Mouse (Mus musculus): ENCODE measurements around the gene Chrna3. TPM values are rescaled to one million over a fixed set of nuclear protein-coding genes. Genes with fewer than 3 reads are reported as not detected.

The Chrna3 gene
- total and polyA plus RNA-seq, 3 experiments, result not detected

DNA sequence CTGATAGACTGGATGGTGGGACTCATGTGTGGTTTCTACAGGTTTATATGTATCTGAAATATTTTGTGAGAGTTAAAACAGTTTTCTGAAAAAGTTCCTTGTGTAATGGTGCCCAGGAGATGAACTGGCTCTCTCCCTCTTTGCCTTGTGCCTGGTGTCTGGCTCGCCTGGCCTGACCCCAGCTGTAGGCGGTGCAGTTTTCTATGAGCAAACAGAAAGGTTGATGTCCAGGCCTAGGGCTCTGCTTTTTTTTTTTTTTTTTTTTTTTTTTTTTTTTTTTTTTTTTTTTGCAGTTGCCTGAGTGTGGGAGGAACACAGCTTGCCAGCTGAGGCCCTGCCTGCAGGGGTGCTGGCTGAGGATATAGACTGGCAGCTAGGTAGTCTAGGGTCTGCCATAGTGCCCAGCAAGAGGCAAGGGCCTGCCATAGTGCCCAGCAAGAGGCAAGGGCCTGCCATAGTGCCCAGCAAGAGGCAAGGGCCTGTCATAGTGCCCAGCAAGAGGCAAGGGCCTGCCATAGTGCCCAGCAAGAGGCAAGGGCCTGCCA lies 29.1 kb upstream of the Chrna3 start:
- no peaks in the 10 kb centered on the region for H3K36me3 ChIP-seq (ENCODE audit: control insufficient read depth in 1 of 2, insufficient read depth in 2 of 2, low read length in 2 of 2)
- TF ChIP-seq TCF12 (IDR thresholded peaks at IDR 0.05; ENCODE audit: low read depth, low read length) (no peak), TAL1 (IDR thresholded peaks at IDR 0.05; ENCODE audit: low read length) (no peak), BHLHE40 (IDR thresholded peaks at IDR 0.05; ENCODE audit: borderline replicate concordance, low read depth, low read length) (no peak), CHD1 (IDR thresholded peaks at IDR 0.05; ENCODE audit: low read depth, low read length) (no peak), ZMIZ1 (IDR thresholded peaks at IDR 0.05; ENCODE audit: low read depth, low read length) (no peak), USF2 (IDR thresholded peaks at IDR 0.05; ENCODE audit: borderline replicate concordance in 1 of 2, insufficient read depth in 1 of 2, low read depth in 1 of 2, low read length in 2 of 2) (no peak), HCFC1 (IDR thresholded peaks at IDR 0.05; ENCODE audit: low read depth, low read length) (no peak), SIN3A (IDR thresholded peaks at IDR 0.05; ENCODE audit: low read length) (no peak), ZC3H11A (IDR thresholded peaks at IDR 0.05; ENCODE audit: low read depth, low read length) (no peak), POLR2AphosphoS2 (IDR thresholded peaks at IDR 0.05; ENCODE audit: low read length) (no peak), CTCF (IDR thresholded peaks at IDR 0.05 in 2 of 3, conservative IDR thresholded peaks at IDR 0.05 in 1 of 3; ENCODE audit: control insufficient read depth in 1 of 3, insufficient read depth in 1 of 3, low read depth in 2 of 3, low read length in 3 of 3, poor library complexity in 1 of 3, severe bottlenecking in 1 of 3) (no peak), USF1 (IDR thresholded peaks at IDR 0.05; ENCODE audit: low read depth, low read length) (no peak), MAZ (IDR thresholded peaks at IDR 0.05; ENCODE audit: low read depth, low read length) (no peak), CHD2 (IDR thresholded peaks at IDR 0.05; ENCODE audit: low read length) (no peak)
- no peak overlapping the region for H3K27ac ChIP-seq (ENCODE audit: control insufficient read depth, low read depth, low read length)
- no peaks in the 10 kb centered on the region for H3K79me2 ChIP-seq (ENCODE audit: control insufficient read depth, insufficient read depth, low read length, poor library complexity)
- H3K4me1 ChIP-seq (ENCODE audit: control insufficient read depth in 1 of 2, insufficient read depth in 2 of 2, low read length in 2 of 2), result no peaks in the 10 kb centered on the region
- no peak overlapping the region for H3K9ac ChIP-seq (ENCODE audit: control insufficient read depth, low read depth, low read length, poor library complexity, severe bottlenecking)
- H3K4me3 ChIP-seq (ENCODE audit: control insufficient read depth in 1 of 2, insufficient read depth in 1 of 2, low read depth in 2 of 2, low read length in 2 of 2), result no peak overlapping the region
- no peaks in the 10 kb centered on the region; a peak in 1 of 4 replicates for H3K27me3 ChIP-seq (ENCODE audit: control insufficient read depth in 1 of 2, insufficient read depth in 2 of 2, low read length in 2 of 2)
- no peak for DNase-seq (ENCODE audit: low read depth, low spot score)
- H3K9me3 ChIP-seq (replicated peaks; ENCODE audit: insufficient read depth, low read length), result no peaks in the 10 kb centered on the region

GRCm38 (mm10) chr9:55048211-55048880 lies 22.0 kb upstream of the Chrna3 start, which contains the start of gene Chrnb4:
TSS of gene Chrnb4 (minus strand) at chr9:55048779.
- no peaks in the 10 kb centered on the region for H3K36me3 ChIP-seq (ENCODE audit: control insufficient read depth in 1 of 2, insufficient read depth in 2 of 2, low read length in 2 of 2)
- no peak within 1 kb of the TSS for H3K9ac ChIP-seq (ENCODE audit: control insufficient read depth, low read depth, low read length, poor library complexity, severe bottlenecking)
- no peaks in the 10 kb centered on the region for H3K9me3 ChIP-seq (replicated peaks; ENCODE audit: insufficient read depth, low read length)
- TF ChIP-seq CHD1 (IDR thresholded peaks at IDR 0.05; ENCODE audit: low read depth, low read length), result no peak
- no peak for TF ChIP-seq SMC3 (IDR thresholded peaks at IDR 0.05; ENCODE audit: low read depth, low read length)
- TF ChIP-seq KAT2A (conservative IDR thresholded peaks at IDR 0.05; ENCODE audit: low read depth, low read length), result no peak
- no peak for TF ChIP-seq TBP (IDR thresholded peaks at IDR 0.05; ENCODE audit: low read depth, low read length)
- TF ChIP-seq MAX (IDR thresholded peaks at IDR 0.05; ENCODE audit: low read length), result no peak
- no peak for TF ChIP-seq RCOR1 (IDR thresholded peaks at IDR 0.05; ENCODE audit: low read depth, low read length)
- TF ChIP-seq GATA1 (IDR thresholded peaks at IDR 0.05; ENCODE audit: low read depth, low read length), result no peak
- no peak for TF ChIP-seq GABPA (IDR thresholded peaks at IDR 0.05; ENCODE audit: low read depth, low read length)
- TF ChIP-seq TCF12 (IDR thresholded peaks at IDR 0.05; ENCODE audit: low read depth, low read length), result no peak
- TF ChIP-seq HCFC1 (IDR thresholded peaks at IDR 0.05; ENCODE audit: low read depth, low read length), result no peak
- TF ChIP-seq BHLHE40 (IDR thresholded peaks at IDR 0.05; ENCODE audit: borderline replicate concordance, low read depth, low read length), result no peak
- no peak for TF ChIP-seq ETS1 (IDR thresholded peaks at IDR 0.05; ENCODE audit: low read depth, low read length)
- TF ChIP-seq MAFK (IDR thresholded peaks at IDR 0.05; ENCODE audit: borderline replicate concordance, low read depth, low read length), result no peak
- TF ChIP-seq UBTF (IDR thresholded peaks at IDR 0.05; ENCODE audit: borderline replicate concordance, insufficient read depth, low read depth, low read length), result no peak
- TF ChIP-seq JUND (IDR thresholded peaks at IDR 0.05; ENCODE audit: low read depth, low read length), result no peak
- TF ChIP-seq MAZ (IDR thresholded peaks at IDR 0.05; ENCODE audit: low read depth, low read length), result no peak
- no peak for TF ChIP-seq E2F4 (IDR thresholded peaks at IDR 0.05; ENCODE audit: borderline replicate concordance, low read depth, low read length)
- TF ChIP-seq SIN3A (IDR thresholded peaks at IDR 0.05; ENCODE audit: low read length), result no peak
- TF ChIP-seq CHD2 (IDR thresholded peaks at IDR 0.05; ENCODE audit: low read length), result no peak
- TF ChIP-seq EP300 (IDR thresholded peaks at IDR 0.05; ENCODE audit: low read depth in 1 of 2, low read length in 2 of 2), result no peak
- H3K79me2 ChIP-seq (ENCODE audit: control insufficient read depth, insufficient read depth, low read length, poor library complexity), result no peaks in the 10 kb centered on the region
- H3K4me3 ChIP-seq (ENCODE audit: control insufficient read depth in 1 of 2, insufficient read depth in 1 of 2, low read depth in 2 of 2, low read length in 2 of 2), result no peak within 1 kb of the TSS
- DNase-seq (ENCODE audit: low read depth, low spot score), result no peak
- H3K27ac ChIP-seq (ENCODE audit: control insufficient read depth, low read depth, low read length), result no peak within 1 kb of the TSS
- H3K4me1 ChIP-seq (ENCODE audit: control insufficient read depth in 1 of 2, insufficient read depth in 2 of 2, low read length in 2 of 2), result no peaks in the 10 kb centered on the region
- peaks cover 0 to 2% of the 10 kb centered on the region in 2 experiments; a peak in 2 of 4 replicates for H3K27me3 ChIP-seq (ENCODE audit: control insufficient read depth in 1 of 2, insufficient read depth in 2 of 2, low read length in 2 of 2)

Measured in MEL (cell line).